Mouse (Mus musculus) brain, embryonic 18.5 days (tissue): ENCODE results near the gene Pbp2.

Source experiments
- DNase-seq: peaks from one replicate; pipeline ENCODE4 v3.0.0-alpha.2; 2012; ENCODE audit warnings: low read depth, low spot score

Gene Pbp2

DNA sequence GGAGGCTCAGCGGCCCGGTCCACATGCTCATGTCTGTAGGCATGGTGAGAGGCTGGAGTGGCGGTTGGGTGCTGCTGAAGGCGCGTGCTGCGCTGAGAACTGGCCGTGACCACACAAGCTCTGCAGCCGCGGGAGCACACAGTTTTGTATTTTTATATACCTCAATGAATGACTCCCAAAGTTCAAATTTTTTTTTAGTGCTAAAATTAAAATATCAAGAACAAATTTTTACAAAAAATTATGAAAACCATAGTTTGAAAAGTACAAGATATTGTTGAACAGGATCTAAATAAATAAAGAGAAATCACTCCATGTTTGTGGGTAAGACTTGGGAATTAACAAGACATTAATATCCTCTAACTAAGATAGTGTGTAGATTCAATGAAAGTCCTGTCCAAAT is at the start of gene Pbp2:
Pbp2 (minus strand) TSS at position 101 of the 400 bp plus-strand sequence.
- no peak for DNase-seq

DNA sequence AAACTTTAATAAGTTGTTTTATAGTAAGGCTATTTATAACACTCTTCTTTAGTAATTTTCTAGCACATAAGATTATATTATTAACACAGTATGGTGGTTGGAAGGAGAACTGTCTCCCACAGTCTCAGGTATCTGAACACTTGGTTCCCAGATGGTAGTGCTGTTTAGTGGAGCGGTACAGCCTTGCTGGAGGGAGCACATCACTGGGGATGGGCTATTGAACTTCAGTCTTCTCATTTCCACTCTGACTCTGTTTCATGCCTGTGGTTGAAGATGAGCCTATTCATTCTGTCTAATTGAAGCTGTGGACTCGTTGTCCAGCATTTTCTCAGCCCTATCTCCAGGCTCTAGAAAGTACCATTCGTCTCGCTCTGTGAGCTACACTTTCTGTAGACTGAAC is 44.7 kb upstream of the Pbp2 start:
- DNase-seq, result no peak

GRCm38 (mm10) chr6:135352537-135352936 is 42.3 kb upstream of the Pbp2 start:
- no peak for DNase-seq

GRCm38 (mm10) chr6:135351638-135352302 is 41.6 kb upstream of the Pbp2 start:
- no peak for DNase-seq

DNA sequence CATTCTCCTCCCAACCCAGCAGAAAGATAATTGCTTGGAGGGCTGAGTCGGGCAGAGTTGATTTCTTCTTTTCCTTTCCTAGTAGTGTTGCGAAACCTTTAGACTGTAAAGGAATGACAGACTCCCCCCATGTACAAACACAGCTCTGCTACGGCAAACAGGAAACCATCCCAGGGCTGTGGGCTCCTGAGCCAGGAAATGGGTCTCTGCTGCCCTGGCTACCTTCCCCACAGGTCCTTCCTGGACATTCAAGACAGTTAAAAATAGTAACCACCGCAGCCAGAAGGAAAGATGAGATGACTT is 30.8 kb upstream of the Pbp2 start:
- no peak for DNase-seq

- no peak for DNase-seq
These were observed 30.3 kb upstream of the Pbp2 start for GRCm38 (mm10) chr6:135340355-135341075.

DNA sequence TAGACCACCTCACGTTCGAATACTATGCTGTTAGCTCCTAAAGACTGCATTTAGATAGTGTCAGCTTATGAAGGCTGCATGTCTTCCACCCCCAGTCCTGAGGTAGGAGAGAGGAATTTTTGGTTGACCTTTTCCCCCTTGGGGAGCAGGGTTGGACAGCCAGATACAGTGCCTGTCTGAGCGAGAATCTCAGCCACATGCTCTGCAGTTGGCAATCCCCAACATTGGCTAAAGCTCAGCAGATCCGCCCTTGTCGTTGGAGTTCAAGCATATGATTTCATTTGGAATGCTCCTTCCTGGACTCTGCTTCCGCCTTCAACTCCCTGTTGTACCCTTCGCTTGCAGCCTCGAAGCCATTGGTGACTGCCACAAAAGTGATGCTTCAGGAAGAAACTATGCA is 26.2 kb upstream of the Pbp2 start:
- no peak for DNase-seq

- no peak for DNase-seq
These were observed 23.9 kb upstream of the Pbp2 start for GRCm38 (mm10) chr6:135333994-135334651.

DNA sequence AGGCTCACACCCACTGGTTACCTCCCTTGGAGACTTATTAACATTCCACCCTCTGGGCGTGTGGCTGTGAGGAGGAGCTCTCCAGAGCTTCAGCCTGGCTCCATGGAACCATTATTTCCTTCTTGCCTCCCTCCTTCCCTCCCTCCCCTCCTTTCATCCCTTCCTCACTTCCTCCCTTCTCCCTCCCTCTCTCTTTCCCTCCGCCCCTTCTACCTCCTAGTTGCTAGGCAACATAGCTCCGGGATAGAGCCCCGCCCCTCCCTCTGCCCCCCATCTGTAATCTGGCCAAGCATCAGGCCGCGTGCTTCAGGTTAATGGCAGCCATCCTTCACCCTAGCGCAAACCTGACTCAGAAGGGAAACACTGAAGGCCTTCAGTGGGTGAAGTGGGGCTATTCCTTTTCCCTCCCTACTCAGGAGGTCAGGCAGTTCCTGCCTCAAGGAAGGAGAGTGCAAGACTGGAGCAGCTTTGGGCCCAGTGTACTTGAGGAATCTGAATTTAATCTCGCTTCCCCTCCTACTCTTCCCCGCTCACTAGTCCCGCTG is 22.6 kb upstream of the Pbp2 start:
- DNase-seq, result no peak

DNA sequence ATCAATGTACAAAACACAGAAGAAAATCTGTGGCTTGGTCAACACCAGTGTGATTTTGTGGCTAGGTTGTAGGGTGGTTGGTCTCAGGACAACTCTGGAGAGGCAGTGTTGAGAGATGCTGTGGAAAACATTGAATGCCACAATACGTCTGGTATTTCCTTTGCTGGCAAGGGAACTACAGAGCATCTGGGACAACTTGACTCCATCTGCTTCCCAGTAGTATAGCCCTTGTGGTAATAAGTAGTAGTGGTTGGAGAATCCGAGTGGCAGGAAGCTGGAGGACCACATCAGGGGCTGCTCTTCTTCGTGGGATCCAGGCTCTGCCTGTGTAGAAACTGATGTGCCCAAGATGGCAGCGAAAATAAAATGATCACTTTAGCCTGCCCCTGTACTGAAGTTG is 21.7 kb upstream of the Pbp2 start:
- DNase-seq, result no peak

GRCm38 (mm10) chr6:135326847-135327246 is 16.6 kb upstream of the Pbp2 start:
- DNase-seq, result no peak

GRCm38 (mm10) chr6:135324686-135325300 is 14.6 kb upstream of the Pbp2 start:
- DNase-seq, result no peak

- no peak for DNase-seq
These were observed 13.9 kb upstream of the Pbp2 start for GRCm38 (mm10) chr6:135324111-135324510.

GRCm38 (mm10) chr6:135323311-135323982 is 13.2 kb upstream of the Pbp2 start:
- DNase-seq, result no peak

- no peak for DNase-seq
These were observed 12.5 kb upstream of the Pbp2 start for GRCm38 (mm10) chr6:135322749-135323148.

- no peak for DNase-seq
These were observed 9.3 kb upstream of the Pbp2 start for GRCm38 (mm10) chr6:135319431-135319933.

DNA sequence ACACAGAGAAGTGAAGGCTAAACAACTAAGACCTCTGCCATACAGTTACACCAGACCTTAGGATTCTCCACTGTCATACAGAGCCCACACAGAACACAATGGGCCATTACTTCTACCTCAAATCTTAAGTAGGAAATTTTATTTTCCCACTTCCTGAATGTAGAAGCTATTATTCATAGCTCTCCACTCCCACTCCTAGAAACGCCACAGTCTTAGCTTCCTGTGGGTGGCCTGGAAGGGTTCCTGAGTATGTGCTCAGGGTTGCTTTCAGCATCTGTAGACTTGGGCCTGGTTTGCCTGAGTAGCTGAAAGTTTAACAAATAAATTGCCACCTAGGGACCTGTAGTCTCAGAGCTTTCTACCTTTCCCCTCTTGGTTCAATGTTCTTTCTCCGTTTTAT is 5.9 kb upstream of the Pbp2 start:
- no peak for DNase-seq

GRCm38 (mm10) chr6:135313981-135314380 is 3.8 kb upstream of the Pbp2 start:
- no peak for DNase-seq

GRCm38 (mm10) chr6:135312038-135312437 is 1.8 kb upstream of the Pbp2 start:
- no peak for DNase-seq

GRCm38 (mm10) chr6:135304576-135305260 is 5.5 kb downstream of the Pbp2 start:
- no peak for DNase-seq
